Mouse (Mus musculus): ENCODE data around the gene Mdfic.

- TF ChIP-seq POLR2A (IDR thresholded peaks at IDR 0.05; ENCODE audit: borderline replicate concordance, extremely low read depth, low read depth, low read length) = no peak
- no peak for TF ChIP-seq CTCF (IDR thresholded peaks at IDR 0.05; ENCODE audit: insufficient read depth, low read length)
Observed at GRCm38 (mm10) chr6:15724304-15724703, 3.8 kb downstream of the Mdfic start.

Data from lung, adult 2 months (tissue).